Mouse (Mus musculus): ENCODE measurements around the gene Trex1. TPM values are rescaled to one million over a fixed set of nuclear protein-coding genes. Genes with fewer than 3 reads are reported as not detected.
A peak's percentile ranks its signal among the peaks of the same experiment; 100 is the strongest.

Trex1 gene
- polyA plus RNA-seq, 1 experiment from 2014 or later: 11.9 TPM

GRCm38 (mm10) chr9:109093786-109094552 is 34.4 kb upstream of the Trex1 start:
- H3K4me1 ChIP-seq (ENCODE audit: control insufficient read depth, insufficient read depth, low read length): peaks cover 32% of the 10 kb centered on the region
- DNase-seq (ENCODE audit: low spot score) (peak; percentile 33), ATAC-seq (no peak)
- H3K36me3 ChIP-seq (ENCODE audit: control insufficient read depth, insufficient read depth, low read length): peaks cover 28% of the 10 kb centered on the region
- H3K9ac ChIP-seq (ENCODE audit: low read length): peak overlapping the region; percentile 99
- H3K9me3 ChIP-seq (replicated peaks; ENCODE audit: control insufficient read depth, low read length): no peaks in the 10 kb centered on the region
- H3K27me3 ChIP-seq (replicated peaks; ENCODE audit: control insufficient read depth, insufficient read depth, low read length): no peaks in the 10 kb centered on the region
- H3K27ac ChIP-seq (ENCODE audit: low read depth, low read length): peak overlapping the region; percentile 100; the same call in 1 of the 2 replicates
- H3K4me2 ChIP-seq (ENCODE audit: low read length): peak overlapping the region; percentile 74
- H3K4me3 ChIP-seq (ENCODE audit: low read depth, low read length): peak overlapping the region; percentile 75
- WGBS: 12% methylated on average over 11 of the region's 11 CpGs

- no peak overlapping the region for H3K4me2 ChIP-seq (ENCODE audit: low read length)
- peaks cover 20% of the 10 kb centered on the region for H3K4me1 ChIP-seq (ENCODE audit: control insufficient read depth, insufficient read depth, low read length)
- DNase-seq (ENCODE audit: low spot score): no peak
- no peak for ATAC-seq
- 64% methylated on average over 6 of the region's 6 CpGs for WGBS
- peaks cover 29% of the 10 kb centered on the region for H3K36me3 ChIP-seq (ENCODE audit: control insufficient read depth, insufficient read depth, low read length)
- H3K27me3 ChIP-seq (replicated peaks; ENCODE audit: control insufficient read depth, insufficient read depth, low read length): no peaks in the 10 kb centered on the region
- H3K4me3 ChIP-seq (ENCODE audit: low read depth, low read length): no peak overlapping the region
- no peak overlapping the region for H3K27ac ChIP-seq (ENCODE audit: low read depth, low read length)
- H3K9ac ChIP-seq (ENCODE audit: low read length): no peak overlapping the region
- H3K9me3 ChIP-seq (replicated peaks; ENCODE audit: control insufficient read depth, low read length): no peaks in the 10 kb centered on the region
These were observed 33.3 kb upstream of the Trex1 start for GRCm38 (mm10) chr9:109092799-109093198.

GRCm38 (mm10) chr9:109091802-109092201 is 32.3 kb upstream of the Trex1 start:
- Histone ChIP-seq H3K27me3 (replicated peaks; ENCODE audit: control insufficient read depth, insufficient read depth, low read length) (no peaks in the 10 kb centered on the region), H3K4me2 (ENCODE audit: low read length) (no peak overlapping the region), H3K9me3 (replicated peaks; ENCODE audit: control insufficient read depth, low read length) (no peaks in the 10 kb centered on the region), H3K4me3 (ENCODE audit: low read depth, low read length) (no peak overlapping the region), H3K36me3 (ENCODE audit: control insufficient read depth, insufficient read depth, low read length) (peaks cover 29% of the 10 kb centered on the region), H3K9ac (ENCODE audit: low read length) (no peak overlapping the region), H3K4me1 (ENCODE audit: control insufficient read depth, insufficient read depth, low read length) (peaks cover 12% of the 10 kb centered on the region), H3K27ac (ENCODE audit: low read depth, low read length) (no peak overlapping the region)
- ATAC-seq (no peak), DNase-seq (ENCODE audit: low spot score) (no peak)
- 96% methylated on average over 8 of the region's 8 CpGs for WGBS

GRCm38 (mm10) chr9:109090446-109090845 is 30.9 kb upstream of the Trex1 start:
- 12% methylated on average over 15 of the region's 15 CpGs for WGBS
- peaks cover 12% of the 10 kb centered on the region for H3K4me1 ChIP-seq (ENCODE audit: control insufficient read depth, insufficient read depth, low read length)
- ATAC-seq: no peak
- no peak overlapping the region; the same call in 1 of the 2 replicates for H3K9ac ChIP-seq (ENCODE audit: low read length)
- H3K9me3 ChIP-seq (replicated peaks; ENCODE audit: control insufficient read depth, low read length): no peaks in the 10 kb centered on the region
- peaks cover 29% of the 10 kb centered on the region for H3K36me3 ChIP-seq (ENCODE audit: control insufficient read depth, insufficient read depth, low read length)
- no peak overlapping the region for H3K4me3 ChIP-seq (ENCODE audit: low read depth, low read length)
- DNase-seq (ENCODE audit: low spot score): peak; percentile 43
- no peak overlapping the region for H3K4me2 ChIP-seq (ENCODE audit: low read length)
- H3K27me3 ChIP-seq (replicated peaks; ENCODE audit: control insufficient read depth, insufficient read depth, low read length): no peaks in the 10 kb centered on the region
- H3K27ac ChIP-seq (ENCODE audit: low read depth, low read length): no peak overlapping the region

GRCm38 (mm10) chr9:109087987-109088386 is 28.5 kb upstream of the Trex1 start:
- Histone ChIP-seq H3K9ac (ENCODE audit: low read length) (no peak overlapping the region), H3K9me3 (replicated peaks; ENCODE audit: control insufficient read depth, low read length) (no peaks in the 10 kb centered on the region), H3K27ac (ENCODE audit: low read depth, low read length) (no peak overlapping the region), H3K4me2 (ENCODE audit: low read length) (no peak overlapping the region), H3K36me3 (ENCODE audit: control insufficient read depth, insufficient read depth, low read length) (peaks cover 27% of the 10 kb centered on the region), H3K4me3 (ENCODE audit: low read depth, low read length) (no peak overlapping the region), H3K27me3 (replicated peaks; ENCODE audit: control insufficient read depth, insufficient read depth, low read length) (no peaks in the 10 kb centered on the region), H3K4me1 (ENCODE audit: control insufficient read depth, insufficient read depth, low read length) (peaks cover 3% of the 10 kb centered on the region)
- peak; percentile 76 for DNase-seq (ENCODE audit: low spot score)
- ATAC-seq: no peak
- WGBS: 9% methylated on average over 5 of the region's 5 CpGs

GRCm38 (mm10) chr9:109084922-109085321 is 25.4 kb upstream of the Trex1 start:
- H3K4me2 ChIP-seq (ENCODE audit: low read length): no peak overlapping the region
- peaks cover 12% of the 10 kb centered on the region for H3K4me1 ChIP-seq (ENCODE audit: control insufficient read depth, insufficient read depth, low read length)
- H3K36me3 ChIP-seq (ENCODE audit: control insufficient read depth, insufficient read depth, low read length): peaks cover 18% of the 10 kb centered on the region
- no peak overlapping the region for H3K9ac ChIP-seq (ENCODE audit: low read length)
- no peak for ATAC-seq
- H3K27me3 ChIP-seq (replicated peaks; ENCODE audit: control insufficient read depth, insufficient read depth, low read length): no peaks in the 10 kb centered on the region
- WGBS: 7% methylated on average over 2 of the region's 2 CpGs
- H3K9me3 ChIP-seq (replicated peaks; ENCODE audit: control insufficient read depth, low read length): no peaks in the 10 kb centered on the region
- H3K4me3 ChIP-seq (ENCODE audit: low read depth, low read length): no peak overlapping the region
- H3K27ac ChIP-seq (ENCODE audit: low read depth, low read length): no peak overlapping the region
- DNase-seq (ENCODE audit: low spot score): peak; percentile 61

GRCm38 (mm10) chr9:109082124-109082800 is 22.7 kb upstream of the Trex1 start, which contains the start of the genes Ccdc51 and Tma7:
Gene Ccdc51 (plus strand): TSS chr9:109082493.
Gene Tma7 (minus strand): TSS chr9:109082587.
- Histone ChIP-seq H3K9ac (ENCODE audit: low read length) (peak within 1 kb of the TSS; percentile 87), H3K4me2 (ENCODE audit: low read length) (peak within 1 kb of the TSS; percentile 90), H3K4me3 (ENCODE audit: low read depth, low read length) (peak within 1 kb of the TSS; percentile 78), H3K4me1 (ENCODE audit: control insufficient read depth, insufficient read depth, low read length) (peaks cover 12% of the 10 kb centered on the region), H3K36me3 (ENCODE audit: control insufficient read depth, insufficient read depth, low read length) (peaks cover 23% of the 10 kb centered on the region), H3K27ac (ENCODE audit: low read depth, low read length) (peak within 1 kb of the TSS; percentile 54; the same call in 1 of the 2 replicates), H3K9me3 (replicated peaks; ENCODE audit: control insufficient read depth, low read length) (no peaks in the 10 kb centered on the region), H3K27me3 (replicated peaks; ENCODE audit: control insufficient read depth, insufficient read depth, low read length) (no peaks in the 10 kb centered on the region)
- ATAC-seq: peak; percentile 98
- DNase-seq (ENCODE audit: low spot score): peak; percentile 92
- under 1% methylated on average over 37 of the region's 37 CpGs for WGBS

- no peaks in the 10 kb centered on the region for H3K9me3 ChIP-seq (replicated peaks; ENCODE audit: control insufficient read depth, low read length)
- H3K9ac ChIP-seq (ENCODE audit: low read length): peak overlapping the region; percentile 87
- H3K27ac ChIP-seq (ENCODE audit: low read depth, low read length): peak overlapping the region; percentile 54; the same call in 1 of the 2 replicates
- ATAC-seq (peak; percentile 43; the same call in 1 of the 2 replicates), DNase-seq (ENCODE audit: low spot score) (no peak)
- 7% methylated on average over 11 of the region's 11 CpGs for WGBS
- H3K4me2 ChIP-seq (ENCODE audit: low read length): peak overlapping the region; percentile 90
- H3K36me3 ChIP-seq (ENCODE audit: control insufficient read depth, insufficient read depth, low read length): peaks cover 23% of the 10 kb centered on the region
- H3K4me1 ChIP-seq (ENCODE audit: control insufficient read depth, insufficient read depth, low read length): peaks cover 12% of the 10 kb centered on the region
- peak overlapping the region; percentile 78 for H3K4me3 ChIP-seq (ENCODE audit: low read depth, low read length)
- H3K27me3 ChIP-seq (replicated peaks; ENCODE audit: control insufficient read depth, insufficient read depth, low read length): no peaks in the 10 kb centered on the region
These were observed 22.2 kb upstream of the Trex1 start for GRCm38 (mm10) chr9:109081749-109082123.

GRCm38 (mm10) chr9:109080516-109080915 is 21.0 kb upstream of the Trex1 start:
- peaks cover 12% of the 10 kb centered on the region for H3K4me1 ChIP-seq (ENCODE audit: control insufficient read depth, insufficient read depth, low read length)
- H3K36me3 ChIP-seq (ENCODE audit: control insufficient read depth, insufficient read depth, low read length): peaks cover 23% of the 10 kb centered on the region
- no peaks in the 10 kb centered on the region for H3K9me3 ChIP-seq (replicated peaks; ENCODE audit: control insufficient read depth, low read length)
- DNase-seq (ENCODE audit: low spot score): no peak
- no peak overlapping the region for H3K9ac ChIP-seq (ENCODE audit: low read length)
- H3K27me3 ChIP-seq (replicated peaks; ENCODE audit: control insufficient read depth, insufficient read depth, low read length): no peaks in the 10 kb centered on the region
- no peak for ATAC-seq
- no peak overlapping the region for H3K27ac ChIP-seq (ENCODE audit: low read depth, low read length)
- 94% methylated on average over 3 of the region's 3 CpGs for WGBS
- H3K4me2 ChIP-seq (ENCODE audit: low read length): no peak overlapping the region
- H3K4me3 ChIP-seq (ENCODE audit: low read depth, low read length): no peak overlapping the region
